Mouse (Mus musculus) effector memory CD4-positive, alpha-beta T cell, adult 7 months (primary cell): ENCODE data around the gene Sall4. TPM values are rescaled to one million over a fixed set of nuclear protein-coding genes. Genes with fewer than 3 reads are reported as not detected.

ENCODE experiments used
- polyA plus RNA-seq: library from polyadenylated mRNA; unstranded; fragments of 100-300 nt; shearing (Covaris generic); gene quantifications from one replicate; pipeline ENCODE4 v1.2.1, GENCODE M21; 2017

Gene Sall4
- 0.24 TPM for polyA plus RNA-seq

GRCm38 (mm10) chr2:168767582-168767981, at the start of gene Sall4:
TSS of gene Sall4 (minus strand) at chr2:168767943.

GRCm38 (mm10) chr2:168742059-168742627, 25.6 kb downstream of the Sall4 start, which contains the start of gene Atp9a:
TSS of gene Atp9a (minus strand) at chr2:168742409.

Other genes with a start within 250 kb of the Sall4 start
- 122 TPM for gene Nfatc2, start 166.3 kb downstream of the Sall4 start, polyA plus RNA-seq
- gene Atp9a, start 25.5 kb downstream of the Sall4 start, polyA plus RNA-seq, result 8.8 TPM
- gene Zfp64, start 187.6 kb upstream of the Sall4 start, polyA plus RNA-seq, result 19.6 TPM